Mouse (Mus musculus) embryonic stem cell, embryonic (primary cell): ENCODE results near the gene Hmgb4.

Experiments
- CTCF ChIA-PET, 4 experiments: fragments of 300-600 bp in 2 of 4; fragments of 350-600 bp in 2 of 4; sonication (Branson Sonifier 250); formaldehyde crosslinking; loops; one replicate each; lab custom pipeline; 2022; ENCODE audit warnings: inconsistent platforms in 2 of 4; lab: Charles Lee
- POLR2A ChIA-PET, 4 experiments: fragments of 300-600 bp in 2 of 4; fragments of 350-600 bp in 2 of 4; sonication (Branson Sonifier 250); formaldehyde crosslinking; loops; one replicate each; lab custom pipeline; 2022; ENCODE audit warnings: antibody characterized with exemption in 4 of 4, inconsistent platforms in 1 of 4; lab: Charles Lee

The Hmgb4 gene

GRCm38 (mm10) chr4:128241075-128241853 is 19.5 kb downstream of the Hmgb4 start:
- POLR2A ChIA-PET, result interaction anchor here in 1 of 4 experiments (0.6 kb wide), 1 partner anchor 22 kb away, joined by 3 read pairs; no protein-coding TSS in a partner anchor
- CTCF ChIA-PET, result interaction anchor here in 1 of 4 experiments (0.6 kb wide), 1 partner anchor 153 kb away, joined by 5 read pairs; no protein-coding TSS in a partner anchor

DNA sequence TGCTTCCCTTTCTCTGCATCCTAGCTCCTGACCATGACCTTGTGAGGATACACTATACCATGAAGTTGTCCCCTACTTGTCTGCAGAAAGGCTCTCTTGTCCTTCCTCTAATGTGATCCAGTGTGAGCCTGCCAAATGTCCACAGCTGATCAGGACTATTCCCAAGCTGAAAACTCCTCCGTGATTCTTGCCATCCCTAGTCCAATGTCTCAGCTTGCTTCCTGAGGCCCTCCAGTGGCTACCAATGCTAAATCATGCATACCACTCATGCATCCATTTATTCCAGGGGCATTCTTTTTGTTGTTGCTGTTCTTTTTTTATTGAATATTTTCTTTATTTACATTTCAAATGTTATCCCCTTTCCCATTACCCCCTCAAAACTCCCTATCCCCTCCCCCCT is 21.6 kb downstream of the Hmgb4 start:
- ChIA-PET CTCF (interaction anchor here in 1 of 4 experiments (0.6 kb wide), 1 partner anchor 250 kb away, joined by 3 read pairs; no protein-coding TSS in a partner anchor), POLR2A (no interaction called here)

- ChIA-PET POLR2A (interaction anchor here in 1 of 4 experiments (0.6 kb wide), 1 partner anchor 1017 kb away, joined by 3 read pairs; no protein-coding TSS in a partner anchor), CTCF (no interaction called here)
Observed at GRCm38 (mm10) chr4:128233458-128233857, 27.3 kb downstream of the Hmgb4 start.

DNA sequence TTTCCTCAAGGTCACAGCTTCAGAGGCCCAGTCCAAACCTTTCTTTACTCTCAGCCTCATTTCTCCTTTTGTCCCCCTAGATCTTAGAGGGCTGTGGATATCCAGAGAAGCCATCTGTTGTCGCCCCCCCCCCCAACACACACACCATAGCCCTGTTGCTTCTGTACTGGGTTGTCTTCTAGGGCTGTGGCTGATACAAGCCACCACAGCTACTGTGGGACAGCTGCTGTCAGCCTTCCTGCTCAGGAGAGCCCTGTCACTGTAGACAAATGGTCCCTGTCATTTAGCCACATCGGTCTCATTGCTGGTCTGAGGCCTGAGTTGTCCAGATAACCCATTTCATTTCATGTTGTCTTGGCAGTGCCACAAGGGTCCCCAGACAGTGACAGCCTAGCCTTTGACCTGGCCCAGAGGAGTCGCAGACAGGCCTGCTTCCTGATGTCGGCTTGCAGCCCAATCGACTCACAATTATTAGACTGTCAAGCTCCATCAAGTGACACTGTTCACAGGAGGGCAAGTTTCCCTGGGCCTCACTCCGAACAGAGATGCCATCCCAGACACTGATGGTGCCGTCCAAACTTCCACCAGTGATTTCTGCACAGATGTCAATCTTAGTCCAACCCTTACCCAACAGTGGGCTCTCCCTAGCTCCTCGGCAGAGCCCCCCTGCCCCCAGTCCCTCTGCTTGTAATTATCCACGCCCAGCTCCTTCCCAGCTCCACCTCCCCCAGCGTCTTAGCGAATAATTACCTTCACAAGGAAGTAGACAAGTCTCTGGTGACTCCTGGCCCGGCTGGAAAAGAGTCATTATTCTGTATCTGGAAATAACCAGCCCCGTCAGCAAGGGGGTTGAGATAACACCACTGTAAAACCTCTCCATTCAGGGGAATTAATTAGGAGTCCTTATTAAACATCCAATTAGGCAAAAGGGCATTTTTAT is 33.1 kb downstream of the Hmgb4 start:
- ChIA-PET CTCF (interaction anchor here in 1 of 4 experiments (0.6 kb wide), 1 partner anchor 288 kb away, joined by 6 read pairs; no protein-coding TSS in a partner anchor), POLR2A (no interaction called here)

DNA sequence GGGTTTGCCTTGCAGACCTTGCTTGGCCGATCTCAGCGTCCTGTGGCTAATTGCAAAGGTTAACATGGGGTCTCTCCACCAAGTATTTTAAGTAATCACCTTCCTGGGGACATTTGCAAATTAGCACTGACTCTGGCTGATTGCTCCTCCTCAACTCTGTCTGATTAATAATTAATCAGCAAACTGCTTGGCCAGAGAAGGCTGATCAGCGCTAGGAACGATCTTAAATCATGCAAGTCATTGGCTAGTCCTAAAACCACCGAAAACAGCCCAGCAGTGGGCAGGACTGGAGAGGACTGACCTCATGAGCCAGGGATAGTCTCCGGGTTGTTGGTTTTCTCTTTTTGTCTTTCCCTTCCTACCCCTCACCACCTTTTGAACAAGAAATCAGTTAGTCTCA is 36.3 kb downstream of the Hmgb4 start:
- CTCF ChIA-PET, result interaction anchor here in 1 of 4 experiments (0.7 kb wide), 1 partner anchor 165 kb away, joined by 3 read pairs; no protein-coding TSS in a partner anchor
- POLR2A ChIA-PET, result no interaction called here

- POLR2A ChIA-PET, result no interaction called here
- CTCF ChIA-PET, result interaction anchor here in 1 of 4 experiments (0.6 kb wide), 1 partner anchor 1119 kb away, joined by 5 read pairs; no protein-coding TSS in a partner anchor
Observed at GRCm38 (mm10) chr4:128217991-128218595, 42.7 kb downstream of the Hmgb4 start.
